14 mouse cellular contexts compared by ENCODE assay signal in genomic region chrX:93068884-93069283, GRCm38 (mm10).
DNase-seq lines count a peak whose midpoint lies in the region; ATAC-seq and TF ChIP-seq lines count a peak whose summit lies in the region.
"Had no signal": no experiment of that assay in that cellular context is flagged by ENCODE, and none has a peak within 500 bp of the region (broad histone marks: within the 10 kb centered on the region; RNA-seq: fewer than 3 reads in every experiment).

No protein-coding gene starts in this region.

- H3K4me3 ChIP-seq in heart, embryonic 16.5 days (ENCODE audit: low read length) = no peak overlapping the region
- no peak overlapping the region for H3K4me3 ChIP-seq in midbrain, embryonic 16.5 days (ENCODE audit: low read depth, low read length)
- no peak overlapping the region for H3K4me3 ChIP-seq in midbrain, embryonic 13.5 days (replicated peaks)
- peak overlapping the region; percentile 48 for H3K4me3 ChIP-seq in small intestine, adult 2 months (ENCODE audit: low read depth, low read length)
- H3K4me3 ChIP-seq: neural tube, embryonic 13.5 days had no signal

- no peaks in the 10 kb centered on the region for H3K36me3 ChIP-seq in heart, embryonic 16.5 days (ENCODE audit: control insufficient read depth, insufficient read depth)
- no peaks in the 10 kb centered on the region for H3K36me3 ChIP-seq in midbrain, embryonic 16.5 days (ENCODE audit: control insufficient read depth, insufficient read depth, low read length)
- no peaks in the 10 kb centered on the region for H3K36me3 ChIP-seq in midbrain, embryonic 13.5 days
- H3K36me3 ChIP-seq in small intestine, adult 2 months (ENCODE audit: control insufficient read depth, insufficient read depth, low read length) = no peaks in the 10 kb centered on the region
- H3K36me3 ChIP-seq: neural tube, embryonic 13.5 days had no signal

- TF ChIP-seq POLR2A in small intestine, adult 2 months (IDR thresholded peaks at IDR 0.05; ENCODE audit: low read depth, low read length) = no peak

- WGBS in heart, embryonic 16.5 days = 53% methylated on average over 7 of the region's 7 CpGs
- WGBS in midbrain, embryonic 16.5 days = 48% methylated on average over 7 of the region's 7 CpGs
- 56% methylated on average over 7 of the region's 7 CpGs for WGBS in midbrain, embryonic 13.5 days
- 28% methylated on average over 7 of the region's 7 CpGs for WGBS in small intestine, adult 2 months

- no peaks in the 10 kb centered on the region for H3K27me3 ChIP-seq in heart, embryonic 16.5 days (ENCODE audit: control insufficient read depth, insufficient read depth, low read length)
- H3K27me3 ChIP-seq in midbrain, embryonic 16.5 days (ENCODE audit: control insufficient read depth, insufficient read depth, low read depth, low read length) = no peaks in the 10 kb centered on the region
- no peaks in the 10 kb centered on the region for H3K27me3 ChIP-seq in midbrain, embryonic 13.5 days
- H3K27me3 ChIP-seq in small intestine, adult 2 months (ENCODE audit: control insufficient read depth, insufficient read depth, low read length) = no peaks in the 10 kb centered on the region
- H3K27me3 ChIP-seq: neural tube, embryonic 13.5 days had no signal

- H3K9ac ChIP-seq in heart, embryonic 16.5 days (ENCODE audit: low read length) = no peak overlapping the region
- no peak overlapping the region for H3K9ac ChIP-seq in midbrain, embryonic 16.5 days (ENCODE audit: low read depth, low read length)
- H3K9ac ChIP-seq in midbrain, embryonic 13.5 days (replicated peaks) = no peak overlapping the region
- H3K9ac ChIP-seq: neural tube, embryonic 13.5 days had no signal

- no peak for TF ChIP-seq CTCF in small intestine, adult 2 months (IDR thresholded peaks at IDR 0.05; ENCODE audit: extremely low read depth, insufficient read length, insufficient replicate concordance, low read depth, low read length)

- H3K9me3 ChIP-seq in heart, embryonic 16.5 days (replicated peaks; ENCODE audit: control insufficient read depth, low read length) = no peaks in the 10 kb centered on the region
- no peaks in the 10 kb centered on the region for H3K9me3 ChIP-seq in midbrain, embryonic 16.5 days (replicated peaks; ENCODE audit: control insufficient read depth, low read length, poor library complexity, severe bottlenecking)
- no peaks in the 10 kb centered on the region for H3K9me3 ChIP-seq in midbrain, embryonic 13.5 days
- H3K9me3 ChIP-seq: neural tube, embryonic 13.5 days had no signal

- intact Hi-C loops in heart, postnatal 36 days (cut with DNase I) = loop anchor here (1.0 to 10.0 kb wide), 4 partner anchors 64 to 820 kb away; partner anchors contain the start of gene Arx

- H3K4me2 ChIP-seq in heart, embryonic 16.5 days (ENCODE audit: low read depth, low read length) = peak overlapping the region; percentile 17; the same call in 1 of the 2 replicates
- H3K4me2 ChIP-seq in midbrain, embryonic 16.5 days (ENCODE audit: low read length) = 0 out of 2 replicates have a peak overlapping the region, but pooled peaks have one; percentile 4
- no peak overlapping the region for H3K4me2 ChIP-seq in midbrain, embryonic 13.5 days (replicated peaks)
- H3K4me2 ChIP-seq: neural tube, embryonic 13.5 days had no signal

- no peak for ATAC-seq in heart, embryonic 16.5 days (replicated peaks; ENCODE audit: extremely low read depth, insufficient read depth, low FRiP score)
- no peak for ATAC-seq in midbrain, embryonic 16.5 days
- no peak for ATAC-seq in midbrain, embryonic 13.5 days

- no peak overlapping the region for H3K27ac ChIP-seq in heart, embryonic 16.5 days (ENCODE audit: low read length)
- H3K27ac ChIP-seq in midbrain, embryonic 16.5 days (ENCODE audit: low read length) = no peak overlapping the region
- H3K27ac ChIP-seq in midbrain, embryonic 13.5 days = no peak overlapping the region
- no peak overlapping the region for H3K27ac ChIP-seq in small intestine, adult 2 months (ENCODE audit: insufficient read depth, low read depth, low read length)
- H3K27ac ChIP-seq: neural tube, embryonic 13.5 days had no signal

- no peak for DNase-seq in heart, postnatal 36 days
- peak; percentile 2 for DNase-seq in adipocyte (ENCODE audit: low spot score)
- DNase-seq in cerebellum, postnatal 4 days (ENCODE audit: low spot score in 2 of 2) = no peak
- no peak for DNase-seq in cerebellum, adult 11 months
- DNase-seq: cerebellum, adult 9-10 months; gastrocnemius, postnatal 36 days; kidney, postnatal 25 days; lung, postnatal 14 days; midbrain, embryonic 14.5 days had no signal

- H3K4me1 ChIP-seq in heart, embryonic 16.5 days (ENCODE audit: control insufficient read depth, insufficient read depth, low read length) = no peaks in the 10 kb centered on the region
- H3K4me1 ChIP-seq in midbrain, embryonic 16.5 days (ENCODE audit: control insufficient read depth, insufficient read depth, low read length) = no peaks in the 10 kb centered on the region
- no peaks in the 10 kb centered on the region for H3K4me1 ChIP-seq in midbrain, embryonic 13.5 days (replicated peaks)
- H3K4me1 ChIP-seq in small intestine, adult 2 months (ENCODE audit: control insufficient read depth, insufficient read depth, insufficient read length, low read length) = no peaks in the 10 kb centered on the region
- H3K4me1 ChIP-seq: neural tube, embryonic 13.5 days had no signal
